Mouse (Mus musculus): Measurements from ENCODE around the gene Gm20388. TPM values are rescaled to one million over a fixed set of nuclear protein-coding genes. Genes with fewer than 3 reads are reported as not detected.
A peak's percentile ranks its signal among the peaks of the same experiment; 100 is the strongest.

Gm20388 gene
- polyA plus RNA-seq, 1 experiment, result not detected

DNA sequence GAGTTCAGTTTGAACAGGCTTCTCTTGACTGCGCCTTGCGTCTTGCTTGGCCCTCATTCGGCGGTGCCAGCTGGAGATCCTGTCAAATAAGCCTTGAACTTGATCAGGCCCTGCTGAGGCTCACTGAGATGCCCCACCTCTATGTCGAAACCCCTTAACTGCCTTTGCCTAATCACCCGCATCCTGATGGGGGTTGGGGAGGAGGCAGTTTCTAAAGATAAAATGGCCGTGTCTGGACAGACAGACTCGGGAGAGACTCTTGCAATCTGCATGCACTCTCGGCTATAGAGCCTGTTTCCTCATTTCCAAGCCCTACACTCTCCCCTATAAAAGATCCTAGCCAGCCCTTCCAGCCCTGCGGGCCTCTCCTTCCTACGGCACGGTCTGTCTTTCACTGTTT, 2682.6 kb downstream of the Gm20388 start:
- TF ChIP-seq CTCF (IDR thresholded peaks at IDR 0.05; ENCODE audit: insufficient read depth, low read depth, low read length) (no peak), POLR2A (IDR thresholded peaks at IDR 0.05; ENCODE audit: insufficient read depth, low read depth, low read length) (no peak)
- WGBS, result 81% methylated on average over 12 of the region's 12 CpGs
- H3K4me1 ChIP-seq (ENCODE audit: control insufficient read depth, insufficient read depth, low read length), result peaks cover 18% of the 10 kb centered on the region
- H3K27ac ChIP-seq (ENCODE audit: insufficient read depth, low read depth, low read length), result no peak overlapping the region
- H3K4me3 ChIP-seq (ENCODE audit: insufficient read depth, low read depth, low read length), result no peak overlapping the region

DNA sequence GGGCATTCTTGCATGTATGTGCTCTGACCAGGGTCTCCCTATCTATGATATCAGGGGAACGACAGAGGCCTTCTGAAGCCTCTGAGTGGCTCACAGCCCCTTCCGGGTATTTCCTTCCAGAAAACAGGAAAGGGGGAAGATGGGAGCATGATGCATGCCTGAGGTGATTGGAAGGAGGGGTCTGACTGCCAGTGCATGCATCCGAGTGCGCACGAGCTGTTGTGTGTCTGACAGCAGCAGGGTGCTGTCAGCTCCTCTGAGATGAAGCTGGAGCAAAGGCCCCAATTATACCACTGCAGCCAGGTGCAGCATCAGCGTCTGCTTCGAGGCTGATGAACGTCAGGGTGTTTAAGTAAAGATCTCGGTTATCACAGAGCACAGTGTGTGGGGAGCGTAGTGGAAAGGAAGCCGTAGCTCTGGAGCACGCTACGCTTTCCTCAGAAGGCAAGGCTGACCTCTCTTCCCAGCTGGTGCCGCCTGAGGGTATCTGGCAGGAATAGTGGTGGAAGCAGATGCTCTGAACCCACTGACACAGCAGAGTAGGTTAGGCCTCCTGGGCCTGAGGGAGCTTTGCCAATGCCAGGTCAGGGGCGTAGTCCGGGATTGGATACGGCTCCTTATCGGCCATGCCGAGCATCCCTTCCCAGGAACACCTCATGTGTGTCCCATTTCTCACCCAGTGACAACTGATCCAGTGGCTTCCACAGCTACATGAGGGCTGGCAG, 2683.3 kb downstream of the Gm20388 start:
- H3K4me3 ChIP-seq (ENCODE audit: insufficient read depth, low read depth, low read length), result no peak overlapping the region
- WGBS, result 53% methylated on average over 19 of the region's 19 CpGs
- peaks cover 18% of the 10 kb centered on the region for H3K4me1 ChIP-seq (ENCODE audit: control insufficient read depth, insufficient read depth, low read length)
- no peak for TF ChIP-seq CTCF (IDR thresholded peaks at IDR 0.05; ENCODE audit: insufficient read depth, low read depth, low read length)
- TF ChIP-seq POLR2A (IDR thresholded peaks at IDR 0.05; ENCODE audit: insufficient read depth, low read depth, low read length), result no peak
- peak overlapping the region; percentile 45 for H3K27ac ChIP-seq (ENCODE audit: insufficient read depth, low read depth, low read length)

- no peak for TF ChIP-seq POLR2A (IDR thresholded peaks at IDR 0.05; ENCODE audit: insufficient read depth, low read depth, low read length)
- no peak for TF ChIP-seq CTCF (IDR thresholded peaks at IDR 0.05; ENCODE audit: insufficient read depth, low read depth, low read length)
- Histone ChIP-seq H3K4me3 (ENCODE audit: insufficient read depth, low read depth, low read length) (no peak overlapping the region), H3K27ac (ENCODE audit: insufficient read depth, low read depth, low read length) (no peak overlapping the region), H3K4me1 (ENCODE audit: control insufficient read depth, insufficient read depth, low read length) (peaks cover 18% of the 10 kb centered on the region)
- 68% methylated on average over 4 of the region's 4 CpGs for WGBS
Observed at GRCm38 (mm10) chr8:122596031-122596430, 2685.4 kb downstream of the Gm20388 start.

DNA sequence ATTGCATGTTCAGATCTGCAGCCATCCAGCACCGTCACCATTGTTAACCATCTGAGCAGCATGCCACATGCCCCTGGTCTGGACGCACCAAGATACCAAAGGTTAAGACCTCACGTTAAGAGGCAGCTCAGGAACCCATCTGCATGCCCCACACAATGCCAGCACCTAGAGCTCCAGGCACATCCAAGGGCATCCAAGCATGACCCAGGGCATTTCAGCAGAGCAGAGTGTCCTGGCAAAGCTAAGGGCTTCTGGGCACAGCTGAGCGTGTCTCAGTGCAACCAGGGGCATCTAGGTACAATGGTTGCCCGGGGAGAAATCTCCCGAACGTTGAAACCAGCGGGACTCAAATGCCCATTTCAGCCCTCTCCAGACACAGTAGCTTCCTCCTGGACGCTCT, 2690.0 kb downstream of the Gm20388 start:
- H3K4me3 ChIP-seq (ENCODE audit: insufficient read depth, low read depth, low read length), result no peak overlapping the region
- WGBS, result 92% methylated on average over 9 of the region's 9 CpGs

DNA sequence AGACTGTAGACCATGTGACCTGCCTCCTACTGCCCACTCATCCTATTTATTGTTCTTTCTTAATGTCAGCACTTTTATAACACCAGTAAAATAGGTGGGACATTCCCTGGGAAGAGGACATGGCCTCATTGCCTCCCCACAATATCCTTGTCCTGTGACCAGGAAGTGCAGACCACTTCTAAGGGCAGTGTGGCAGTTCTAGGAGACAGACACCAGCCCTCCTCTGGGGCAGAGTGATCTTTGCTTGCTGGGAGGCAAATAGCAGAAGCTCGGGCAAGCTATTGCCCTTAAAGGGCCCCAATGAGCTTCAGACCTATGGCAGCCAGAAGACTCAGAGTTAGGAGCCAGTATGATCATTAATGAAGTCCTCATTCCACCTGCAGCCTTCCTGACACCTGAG, 2694.0 kb downstream of the Gm20388 start:
- WGBS, result 75% methylated on average over 1 of the region's 1 CpGs
- no peak overlapping the region for H3K27ac ChIP-seq (ENCODE audit: insufficient read depth, low read depth, low read length)
- H3K4me3 ChIP-seq (ENCODE audit: insufficient read depth, low read depth, low read length), result no peak overlapping the region
- TF ChIP-seq CTCF (IDR thresholded peaks at IDR 0.05; ENCODE audit: insufficient read depth, low read depth, low read length) (no peak), POLR2A (IDR thresholded peaks at IDR 0.05; ENCODE audit: insufficient read depth, low read depth, low read length) (no peak)
- H3K4me1 ChIP-seq (ENCODE audit: control insufficient read depth, insufficient read depth, low read length), result peaks cover 11% of the 10 kb centered on the region

More for the DNA sequence above, 2690.0 kb downstream of the Gm20388 start:
- Histone ChIP-seq H3K27ac (ENCODE audit: insufficient read depth, low read depth, low read length) (no peak overlapping the region), H3K4me1 (ENCODE audit: control insufficient read depth, insufficient read depth, low read length) (peaks cover 11% of the 10 kb centered on the region)
- TF ChIP-seq CTCF (IDR thresholded peaks at IDR 0.05; ENCODE audit: insufficient read depth, low read depth, low read length) (no peak), POLR2A (IDR thresholded peaks at IDR 0.05; ENCODE audit: insufficient read depth, low read depth, low read length) (no peak)

- WGBS, result 62% methylated on average over 4 of the region's 4 CpGs
Observed at GRCm38 (mm10) chr8:122605367-122605766, 2694.7 kb downstream of the Gm20388 start.

GRCm38 (mm10) chr8:122606810-122607209, 2696.2 kb downstream of the Gm20388 start:
- H3K4me3 ChIP-seq (ENCODE audit: insufficient read depth, low read depth, low read length), result no peak overlapping the region
- TF ChIP-seq POLR2A (IDR thresholded peaks at IDR 0.05; ENCODE audit: insufficient read depth, low read depth, low read length), result no peak
- TF ChIP-seq CTCF (IDR thresholded peaks at IDR 0.05; ENCODE audit: insufficient read depth, low read depth, low read length), result no peak

More at GRCm38 (mm10) chr8:122605367-122605766, 2694.7 kb downstream of the Gm20388 start:
- H3K27ac ChIP-seq (ENCODE audit: insufficient read depth, low read depth, low read length), result no peak overlapping the region
- TF ChIP-seq POLR2A (IDR thresholded peaks at IDR 0.05; ENCODE audit: insufficient read depth, low read depth, low read length), result no peak
- TF ChIP-seq CTCF (IDR thresholded peaks at IDR 0.05; ENCODE audit: insufficient read depth, low read depth, low read length), result no peak
- H3K4me3 ChIP-seq (ENCODE audit: insufficient read depth, low read depth, low read length), result no peak overlapping the region
- H3K4me1 ChIP-seq (ENCODE audit: control insufficient read depth, insufficient read depth, low read length), result peaks cover 11% of the 10 kb centered on the region

GRCm38 (mm10) chr8:122610209-122610608, 2699.6 kb downstream of the Gm20388 start:
- no peak overlapping the region for H3K4me3 ChIP-seq (ENCODE audit: insufficient read depth, low read depth, low read length)
- WGBS, result 46% methylated on average over 4 of the region's 4 CpGs
- no peak overlapping the region for H3K27ac ChIP-seq (ENCODE audit: insufficient read depth, low read depth, low read length)
- peaks cover 14% of the 10 kb centered on the region; the same call in 1 of the 2 replicates for H3K4me1 ChIP-seq (ENCODE audit: control insufficient read depth, insufficient read depth, low read length)
- TF ChIP-seq POLR2A (IDR thresholded peaks at IDR 0.05; ENCODE audit: insufficient read depth, low read depth, low read length), result no peak
- no peak for TF ChIP-seq CTCF (IDR thresholded peaks at IDR 0.05; ENCODE audit: insufficient read depth, low read depth, low read length)

More at GRCm38 (mm10) chr8:122606810-122607209, 2696.2 kb downstream of the Gm20388 start:
- WGBS, result 72% methylated on average over 11 of the region's 12 CpGs
- Histone ChIP-seq H3K27ac (ENCODE audit: insufficient read depth, low read depth, low read length) (no peak overlapping the region), H3K4me1 (ENCODE audit: control insufficient read depth, insufficient read depth, low read length) (peaks cover 15% of the 10 kb centered on the region)

DNA sequence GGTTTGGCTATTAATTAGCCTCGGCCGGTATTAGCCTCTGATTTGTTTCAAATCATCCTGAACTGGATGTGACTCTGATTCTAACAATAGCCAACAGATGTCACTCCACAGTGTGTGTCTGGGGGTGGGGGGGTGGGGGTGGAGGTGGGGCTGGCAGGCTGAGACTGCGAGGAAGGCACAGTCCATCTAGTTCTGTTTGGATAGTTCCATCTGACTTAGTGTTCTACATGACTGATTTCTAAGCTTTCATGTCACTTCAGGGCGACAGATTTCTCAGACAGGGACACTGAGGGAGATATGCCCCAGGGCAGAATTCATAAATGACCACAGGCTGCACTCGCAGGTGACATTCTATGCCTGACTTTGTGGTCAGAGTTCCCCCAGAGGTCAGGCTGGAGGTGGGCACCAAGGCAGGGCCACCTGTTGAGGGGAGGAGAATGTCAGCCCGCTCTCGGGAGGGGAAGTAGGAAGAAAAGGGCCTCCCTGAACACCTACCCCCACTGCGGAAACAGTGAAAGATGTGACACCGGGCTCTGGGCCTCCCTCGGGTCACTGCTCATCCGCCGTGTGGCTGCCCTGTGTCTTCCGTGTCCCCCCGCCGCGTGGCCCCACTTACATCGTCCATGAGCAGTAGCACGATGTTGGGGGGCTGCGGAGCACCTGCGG, 2700.1 kb downstream of the Gm20388 start:
- WGBS, result 6% methylated on average over 20 of the region's 20 CpGs

More for the DNA sequence above, 2700.1 kb downstream of the Gm20388 start:
- TF ChIP-seq POLR2A (IDR thresholded peaks at IDR 0.05; ENCODE audit: insufficient read depth, low read depth, low read length) (no peak), CTCF (IDR thresholded peaks at IDR 0.05; ENCODE audit: insufficient read depth, low read depth, low read length) (no peak)
- peak overlapping the region; percentile 74 for H3K4me3 ChIP-seq (ENCODE audit: insufficient read depth, low read depth, low read length)
- H3K4me1 ChIP-seq (ENCODE audit: control insufficient read depth, insufficient read depth, low read length), result peaks cover 11% of the 10 kb centered on the region; the same call in 1 of the 2 replicates
- no peak overlapping the region for H3K27ac ChIP-seq (ENCODE audit: insufficient read depth, low read depth, low read length)

All from olfactory bulb, adult 2 months (tissue).